Mouse (Mus musculus) kidney, embryonic 15.5 days (tissue): ENCODE measurements around the gene Msh4. TPM values are rescaled to one million over a fixed set of nuclear protein-coding genes. Genes with fewer than 3 reads are reported as not detected.
A peak's percentile ranks its signal among the peaks of the same experiment; 100 is the strongest.
"Not testable (repeated sequence)": the region's sequence is repeated elsewhere in the genome, so short reads cannot be mapped to it uniquely, and the experiment has no call there.

ENCODE experiments used
- ATAC-seq: fragments of 200-750 bp; cut with Nextera tagmentation; replicated peaks from 2 replicates; pipeline ENCODE4 v1.8.0; 2017; ENCODE audit warnings: moderate TSS enrichment; ENCODE audit not compliant: low FRiP score
- H3K27ac ChIP-seq: fragments of 300-500 bp; sonication (generic); 2 replicates; pipeline ENCODE4 v1.5.1; 2015; ENCODE audit warnings: mild to moderate bottlenecking, inconsistent platforms
- H3K27me3 ChIP-seq: fragments of 300-500 bp; sonication (generic); 2 replicates; pipeline ENCODE4 v1.6.1; 2015; ENCODE audit warnings: inconsistent platforms
- H3K36me3 ChIP-seq: fragments of 300-500 bp; sonication (generic); 2 replicates; pipeline ENCODE4 v1.6.1; 2015; ENCODE audit warnings: inconsistent platforms
- H3K4me1 ChIP-seq: fragments of 300-500 bp; sonication (generic); 2 replicates; pipeline ENCODE4 v1.6.1; 2015; ENCODE audit warnings: inconsistent platforms
- H3K4me2 ChIP-seq: fragments of 300-500 bp; sonication (generic); 2 replicates; pipeline ENCODE4 v1.6.1; 2015; ENCODE audit warnings: moderate library complexity, mild to moderate bottlenecking, inconsistent platforms
- H3K4me3 ChIP-seq: fragments of 300-500 bp; sonication (generic); replicated peaks from 2 replicates; pipeline ENCODE4 v1.5.1; 2015; ENCODE audit warnings: mild to moderate bottlenecking, inconsistent platforms
- H3K9ac ChIP-seq: fragments of 300-500 bp; sonication (generic); 2 replicates; pipeline ENCODE4 v1.6.1; 2015; ENCODE audit warnings: mild to moderate bottlenecking, inconsistent platforms
- H3K9me3 ChIP-seq: fragments of 300-500 bp; sonication (generic); replicated peaks from 2 replicates; pipeline ENCODE4 v1.6.1; 2016; ENCODE audit warnings: inconsistent platforms
- WGBS: fragments of 180-500 bp; shearing (Covaris S2); methylation state at CpG from one replicate; pipeline ENCODE4 v1.1.7; 2015; ENCODE audit warnings: mixed read lengths; 5-methylcytosine and 5-hydroxymethylcytosine counted together
- polyA plus RNA-seq: library from polyadenylated mRNA; unstranded; fragments of >200 nt; fragmentation: Nextera tagmentation; extraction: Ambion mirVana; gene quantifications from 2 replicates; pipeline ENCODE4 v1.2.1, GENCODE M21; 2015

The Msh4 gene
- polyA plus RNA-seq, 1 experiment from 2014 or later = 0.06 TPM

DNA sequence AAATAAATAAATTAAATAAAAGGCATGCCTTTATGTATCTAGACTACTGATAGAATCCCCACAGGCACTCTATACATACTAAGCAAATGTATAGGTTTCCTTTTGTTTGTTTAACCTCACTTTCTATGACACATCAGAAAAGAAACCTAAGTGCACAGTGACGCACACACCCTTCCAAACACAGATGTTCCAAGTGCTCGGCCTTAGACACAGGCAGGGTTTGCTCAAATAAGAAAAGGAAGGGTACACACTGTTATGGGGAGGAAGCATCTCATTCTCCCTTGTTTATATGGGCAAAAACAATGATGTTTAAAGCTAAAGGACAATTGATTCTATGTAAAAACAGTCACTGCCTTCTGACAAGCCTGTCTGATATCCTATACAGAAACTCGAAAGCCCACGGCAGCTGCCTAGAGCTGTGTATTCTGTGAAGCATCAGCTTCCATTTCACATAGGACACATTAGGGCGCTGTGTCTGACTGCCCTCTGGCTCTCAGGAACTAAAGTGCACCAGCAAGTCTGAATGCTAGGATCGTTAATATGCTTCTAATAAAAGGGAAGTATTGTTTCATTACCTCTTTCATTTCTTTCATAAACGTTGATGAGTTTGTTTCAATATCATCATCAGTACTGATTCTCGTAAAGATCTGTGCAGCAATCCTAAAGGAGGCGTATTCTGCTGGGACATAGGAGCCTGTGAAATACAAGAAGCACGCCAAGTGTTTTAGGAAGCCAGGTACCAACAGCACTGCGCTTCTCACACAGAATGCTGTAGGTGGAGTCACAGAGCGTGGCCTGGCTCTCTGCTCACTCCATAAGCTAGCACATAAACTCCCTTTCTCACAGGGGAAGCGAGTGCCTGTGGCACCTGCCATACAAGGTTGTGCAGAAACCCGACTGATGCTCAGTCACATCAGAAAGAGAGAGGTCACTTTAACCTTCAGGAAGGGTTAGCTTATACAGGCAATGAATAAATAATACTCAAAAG lies 38.5 kb downstream of the Msh4 start:
- WGBS = 72% methylated on average over 14 of the region's 14 CpGs
- no peak overlapping the region for H3K4me2 ChIP-seq
- no peak overlapping the region for H3K4me3 ChIP-seq
- no peak for ATAC-seq
- no peaks in the 10 kb centered on the region for H3K27me3 ChIP-seq
- H3K27ac ChIP-seq = no peak overlapping the region
- H3K36me3 ChIP-seq = no peaks in the 10 kb centered on the region
- H3K9ac ChIP-seq = no peak overlapping the region
- H3K4me1 ChIP-seq = no peaks in the 10 kb centered on the region
- H3K9me3 ChIP-seq = no peaks in the 10 kb centered on the region

DNA sequence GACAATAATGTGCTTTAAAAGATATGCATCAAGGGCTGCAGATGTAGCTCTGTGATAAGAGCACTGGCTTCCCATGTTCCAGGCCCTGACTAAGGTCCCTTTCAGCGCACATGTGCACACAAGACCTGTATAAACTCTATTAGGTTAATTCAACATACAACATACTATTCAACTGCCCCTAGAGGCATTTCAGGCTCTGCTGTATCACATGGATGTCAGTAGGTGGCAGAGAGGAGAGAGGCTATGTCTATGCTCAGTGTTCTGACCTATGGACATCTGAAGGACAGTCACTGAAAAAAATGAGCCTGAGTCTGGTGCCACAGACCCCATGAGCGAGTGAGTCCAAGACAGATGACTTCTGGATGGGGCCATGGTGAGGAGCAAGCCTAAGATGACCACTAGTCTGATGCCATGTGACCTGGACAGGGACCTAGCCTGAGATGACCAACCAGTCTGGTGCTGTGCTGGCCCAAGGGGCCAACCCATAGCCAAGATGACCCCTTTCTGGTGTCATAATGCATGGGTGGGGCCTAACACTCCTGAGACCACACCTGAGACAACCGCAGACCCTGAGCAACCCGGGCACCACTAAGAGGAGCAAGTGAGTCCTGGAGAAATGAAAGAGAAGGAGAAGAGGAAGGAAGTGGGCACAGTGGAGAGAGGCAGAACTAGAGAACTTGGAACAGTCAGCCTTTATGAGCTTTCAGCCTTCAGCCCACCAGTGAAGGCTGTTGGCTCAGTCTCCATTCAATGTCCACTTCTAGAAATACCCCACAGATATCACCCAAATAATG lies 41.1 kb downstream of the Msh4 start:
- no peaks in the 10 kb centered on the region for H3K9me3 ChIP-seq
- WGBS = 87% methylated on average over 4 of the region's 4 CpGs
- no peak overlapping the region for H3K4me3 ChIP-seq
- H3K4me1 ChIP-seq = no peaks in the 10 kb centered on the region
- no peak for ATAC-seq
- H3K36me3 ChIP-seq = no peaks in the 10 kb centered on the region
- no peak overlapping the region for H3K9ac ChIP-seq
- no peak overlapping the region for H3K4me2 ChIP-seq
- no peaks in the 10 kb centered on the region for H3K27me3 ChIP-seq
- H3K27ac ChIP-seq = no peak overlapping the region

DNA sequence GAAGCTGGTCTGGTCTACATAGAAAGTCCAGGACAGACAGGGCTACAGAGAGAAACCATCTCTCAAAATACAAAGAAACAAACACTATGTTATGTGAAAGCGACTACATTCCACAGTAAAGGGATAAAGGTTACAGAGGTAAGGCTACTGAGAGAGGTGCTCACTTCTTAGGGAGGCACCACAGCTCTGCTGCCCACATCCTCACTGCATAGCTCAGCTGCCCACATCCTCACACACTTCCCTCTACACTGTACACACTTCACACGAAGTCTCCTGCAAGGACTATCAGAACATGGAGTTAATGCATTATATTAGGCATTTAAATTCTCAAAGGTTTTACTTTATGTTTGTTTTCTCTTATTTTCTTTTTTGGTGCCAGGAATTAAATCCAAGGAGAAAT lies 42.1 kb downstream of the Msh4 start:
- no peak overlapping the region for H3K4me3 ChIP-seq
- H3K4me2 ChIP-seq = no peak overlapping the region
- no peak for ATAC-seq
- no peak overlapping the region for H3K27ac ChIP-seq
- H3K9ac ChIP-seq = no peak overlapping the region
- no peaks in the 10 kb centered on the region for H3K27me3 ChIP-seq
- no peaks in the 10 kb centered on the region for H3K9me3 ChIP-seq
- no peaks in the 10 kb centered on the region for H3K36me3 ChIP-seq
- no peaks in the 10 kb centered on the region for H3K4me1 ChIP-seq
- 84% methylated on average over 2 of the region's 2 CpGs for WGBS

DNA sequence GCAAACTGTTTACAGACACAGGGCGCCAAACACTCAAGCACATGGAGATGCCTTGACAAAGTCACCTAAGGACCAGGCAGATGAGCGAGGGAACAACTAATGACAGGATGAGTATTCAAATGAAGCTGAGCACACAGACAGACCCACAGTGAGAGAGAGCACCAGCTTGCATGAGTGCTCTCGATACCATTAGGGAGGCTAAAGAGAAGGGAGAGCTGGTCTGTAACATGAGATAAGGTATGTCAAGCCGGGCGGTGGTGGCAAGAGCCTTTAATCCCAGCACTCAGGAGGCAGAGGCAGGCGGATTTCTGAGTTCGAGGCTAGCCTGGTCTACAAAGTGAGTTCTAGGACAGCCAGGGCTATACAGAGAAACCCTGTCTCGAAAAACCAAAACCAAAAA lies 45.5 kb downstream of the Msh4 start:
- not testable (repeated sequence) for H3K9me3 ChIP-seq, H3K4me2 ChIP-seq, H3K27ac ChIP-seq, ATAC-seq, H3K36me3 ChIP-seq, H3K4me3 ChIP-seq, H3K9ac ChIP-seq, H3K27me3 ChIP-seq, H3K4me1 ChIP-seq
- 86% methylated on average over 8 of the region's 8 CpGs for WGBS

DNA sequence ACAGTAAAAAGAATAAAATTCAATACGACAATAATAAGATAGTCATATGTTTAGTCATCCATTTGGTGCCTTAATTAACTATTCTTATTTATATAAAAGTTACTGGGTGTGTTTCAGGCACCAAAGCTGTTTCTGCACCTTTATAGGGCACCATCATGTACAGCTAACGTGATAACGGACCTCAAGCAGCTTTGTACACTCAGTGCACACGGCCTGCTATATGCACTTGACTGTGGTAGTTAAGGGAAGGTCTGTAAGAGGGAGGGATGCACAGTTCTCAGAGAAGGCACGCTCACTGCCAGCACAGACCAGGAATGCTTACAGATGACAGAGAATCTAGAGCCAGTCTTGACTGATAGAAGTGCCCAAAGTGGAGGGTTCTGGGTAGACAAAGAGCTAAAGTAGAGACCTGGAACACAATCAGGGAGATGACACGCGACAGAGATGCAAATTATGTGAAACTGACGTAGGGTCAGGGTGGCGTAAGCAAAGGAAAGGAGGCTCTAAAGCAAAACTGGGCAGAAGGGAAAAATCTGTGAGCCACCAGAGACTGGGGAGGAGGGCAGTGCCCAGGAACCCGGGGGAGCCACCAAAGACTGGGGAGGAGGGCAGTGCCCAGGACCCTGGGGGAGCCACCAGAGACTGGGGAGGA lies 47.5 kb downstream of the Msh4 start:
- no peaks in the 10 kb centered on the region for H3K9me3 ChIP-seq
- no peaks in the 10 kb centered on the region for H3K36me3 ChIP-seq
- H3K4me2 ChIP-seq = no peak overlapping the region
- H3K27ac ChIP-seq = no peak overlapping the region
- H3K4me3 ChIP-seq = no peak overlapping the region
- no peak overlapping the region for H3K9ac ChIP-seq
- WGBS = 81% methylated on average over 10 of the region's 10 CpGs
- no peaks in the 10 kb centered on the region for H3K4me1 ChIP-seq
- no peaks in the 10 kb centered on the region for H3K27me3 ChIP-seq
- ATAC-seq = no peak

DNA sequence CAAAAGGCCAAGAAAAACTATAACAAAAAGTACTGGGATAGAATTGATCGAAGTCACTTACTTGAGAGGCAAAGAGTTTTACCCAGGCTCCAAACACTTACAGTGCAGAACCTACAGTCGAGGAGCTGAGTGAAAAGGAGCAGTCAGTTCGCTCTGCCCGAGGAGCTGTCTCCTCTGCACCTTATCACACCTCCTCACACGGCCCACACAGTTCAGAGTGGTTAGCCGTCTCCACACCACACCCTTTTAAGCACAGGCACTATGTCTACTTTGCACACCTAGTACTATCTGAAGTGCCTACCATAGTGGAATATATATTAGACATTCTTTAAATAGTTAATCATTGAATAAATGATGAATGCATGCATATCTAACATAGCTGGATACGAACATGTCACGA lies 53.7 kb downstream of the Msh4 start:
- ATAC-seq = peak; percentile 86; the same call in 1 of the 2 replicates
- Histone ChIP-seq H3K27ac (no peak overlapping the region), H3K4me1 (0 out of 2 replicates have a peak, but pooled peaks cover 7% of the 10 kb centered on the region)

DNA sequence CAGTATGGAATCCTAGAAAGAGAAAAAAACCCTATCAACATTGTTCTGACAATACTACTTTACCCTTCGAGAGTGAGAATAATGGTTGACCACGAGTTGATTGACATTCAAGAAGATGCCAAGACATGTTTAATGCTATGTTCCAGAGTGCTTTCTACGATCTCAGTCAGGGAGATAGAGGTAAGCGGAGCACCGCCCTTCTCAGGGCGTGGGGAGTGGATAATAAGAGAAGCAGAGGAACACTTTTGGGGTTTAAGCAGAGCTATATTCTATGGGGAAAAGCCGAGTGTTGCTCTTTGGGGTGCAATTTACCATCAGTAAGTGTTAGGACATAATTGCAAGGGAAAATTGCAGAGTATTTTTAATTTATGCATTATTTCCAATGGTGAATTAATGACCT lies 55.2 kb downstream of the Msh4 start:
- no peak overlapping the region for H3K4me3 ChIP-seq
- H3K36me3 ChIP-seq = no peaks in the 10 kb centered on the region
- no peaks in the 10 kb centered on the region; the same call in 1 of the 2 replicates for H3K27me3 ChIP-seq
- 86% methylated on average over 7 of the region's 7 CpGs for WGBS
- H3K9ac ChIP-seq = no peak overlapping the region
- H3K4me1 ChIP-seq = 0 out of 2 replicates have a peak, but pooled peaks cover 7% of the 10 kb centered on the region
- H3K27ac ChIP-seq = no peak overlapping the region
- no peaks in the 10 kb centered on the region for H3K9me3 ChIP-seq
- no peak overlapping the region for H3K4me2 ChIP-seq
- ATAC-seq = no peak

More for the DNA sequence above, 53.7 kb downstream of the Msh4 start:
- H3K27me3 ChIP-seq = no peaks in the 10 kb centered on the region; the same call in 1 of the 2 replicates
- no peaks in the 10 kb centered on the region for H3K9me3 ChIP-seq
- H3K36me3 ChIP-seq = no peaks in the 10 kb centered on the region
- no peak overlapping the region for H3K4me3 ChIP-seq
- H3K4me2 ChIP-seq = no peak overlapping the region
- no peak overlapping the region for H3K9ac ChIP-seq
- WGBS = 73% methylated on average over 8 of the region's 8 CpGs

DNA sequence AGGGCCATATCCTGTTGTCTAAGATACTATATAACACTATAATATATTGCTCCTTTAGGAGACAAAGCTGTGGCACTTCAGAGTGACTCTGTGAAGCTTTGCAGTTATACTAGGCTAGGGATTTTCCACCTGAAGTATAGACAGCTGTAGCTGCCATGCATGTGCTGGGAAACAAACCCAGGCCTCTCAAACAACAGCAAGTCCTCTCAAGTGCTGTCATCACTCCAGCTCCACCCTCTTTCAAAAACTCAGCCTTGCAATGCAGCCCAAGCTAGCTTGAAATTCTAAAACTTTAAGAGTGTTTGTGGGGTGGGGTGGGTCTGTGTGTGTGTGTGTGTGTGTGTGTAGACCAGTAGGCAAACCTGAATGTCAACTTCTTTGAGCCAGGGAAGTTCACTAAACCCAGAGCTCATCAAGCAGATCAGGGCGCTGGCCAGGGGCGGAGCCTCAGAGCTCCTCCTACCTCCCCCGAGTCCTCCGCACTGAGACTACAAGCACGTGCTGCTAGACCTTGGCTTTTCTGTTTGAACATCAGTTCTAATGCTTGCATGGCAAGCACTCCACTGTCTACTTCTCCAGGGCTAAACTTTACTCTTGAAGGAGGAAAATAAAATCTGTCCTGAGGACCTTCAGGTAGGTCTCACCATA lies 56.4 kb downstream of the Msh4 start:
- WGBS = 3% methylated on average over 5 of the region's 5 CpGs
- H3K4me2 ChIP-seq = peak overlapping the region; percentile 29
- peak; percentile 89 for ATAC-seq

DNA sequence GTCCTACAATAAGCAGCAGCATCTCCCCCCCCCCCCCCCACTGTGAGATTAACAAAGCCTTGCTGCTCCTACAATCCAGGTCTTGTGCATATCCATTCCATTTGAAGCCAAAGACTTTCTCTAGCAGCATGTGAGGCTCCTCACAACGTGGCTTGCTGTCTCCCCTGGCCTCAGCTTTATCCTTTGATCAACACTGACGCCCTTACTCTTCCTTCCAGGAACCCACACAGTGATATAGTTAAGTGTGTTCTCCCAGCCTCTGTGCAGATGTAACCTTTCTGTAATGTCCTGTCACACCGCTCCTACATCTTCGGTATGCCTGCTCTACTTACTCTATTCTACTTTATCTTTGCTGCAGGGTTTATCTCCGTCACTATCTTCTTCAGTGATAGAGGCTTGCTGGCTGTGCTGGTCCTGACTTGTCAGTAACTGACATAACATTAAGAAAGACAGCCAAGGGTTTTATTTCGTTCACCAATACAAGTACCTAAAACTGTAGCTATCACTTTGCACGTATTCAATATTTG lies 58.7 kb downstream of the Msh4 start:
- Histone ChIP-seq H3K9me3 (no peaks in the 10 kb centered on the region), H3K4me1 (0 out of 2 replicates have a peak, but pooled peaks cover 7% of the 10 kb centered on the region), H3K4me3 (no peak overlapping the region), H3K4me2 (no peak overlapping the region), H3K36me3 (no peaks in the 10 kb centered on the region), H3K27me3 (no peaks in the 10 kb centered on the region; the same call in 1 of the 2 replicates), H3K27ac (no peak overlapping the region), H3K9ac (no peak overlapping the region)
- ATAC-seq = no peak
- 81% methylated on average over 7 of the region's 7 CpGs for WGBS

More for the DNA sequence above, 56.4 kb downstream of the Msh4 start:
- Histone ChIP-seq H3K27me3 (no peaks in the 10 kb centered on the region; the same call in 1 of the 2 replicates), H3K27ac (no peak overlapping the region), H3K4me1 (0 out of 2 replicates have a peak, but pooled peaks cover 7% of the 10 kb centered on the region), H3K9ac (no peak overlapping the region), H3K9me3 (no peaks in the 10 kb centered on the region), H3K4me3 (no peak overlapping the region), H3K36me3 (no peaks in the 10 kb centered on the region)

DNA sequence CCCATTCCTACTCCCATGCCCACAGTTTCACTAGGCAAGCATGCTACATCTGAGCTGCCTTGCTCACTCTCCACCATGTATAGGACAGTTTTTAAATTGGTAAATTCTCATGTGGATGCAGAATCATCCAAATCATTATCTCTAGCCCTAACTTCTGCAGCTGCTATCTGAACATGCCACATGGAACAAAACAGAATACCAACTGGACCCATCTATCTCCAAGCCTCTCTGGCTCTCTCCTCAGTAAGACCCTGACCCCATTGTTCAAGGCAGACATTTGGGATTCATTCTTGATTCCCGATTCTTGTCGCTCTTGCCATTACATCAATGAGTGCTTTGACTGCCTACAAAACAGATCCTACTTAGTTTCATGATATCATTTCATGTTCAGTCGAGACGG lies 59.8 kb downstream of the Msh4 start:
- 88% methylated on average over 4 of the region's 4 CpGs for WGBS
- Histone ChIP-seq H3K4me1 (0 out of 2 replicates have a peak, but pooled peaks cover 7% of the 10 kb centered on the region), H3K9me3 (no peaks in the 10 kb centered on the region), H3K9ac (no peak overlapping the region), H3K36me3 (no peaks in the 10 kb centered on the region), H3K27me3 (no peaks in the 10 kb centered on the region; the same call in 1 of the 2 replicates), H3K4me2 (no peak overlapping the region), H3K27ac (no peak overlapping the region), H3K4me3 (no peak overlapping the region)
- ATAC-seq = no peak

DNA sequence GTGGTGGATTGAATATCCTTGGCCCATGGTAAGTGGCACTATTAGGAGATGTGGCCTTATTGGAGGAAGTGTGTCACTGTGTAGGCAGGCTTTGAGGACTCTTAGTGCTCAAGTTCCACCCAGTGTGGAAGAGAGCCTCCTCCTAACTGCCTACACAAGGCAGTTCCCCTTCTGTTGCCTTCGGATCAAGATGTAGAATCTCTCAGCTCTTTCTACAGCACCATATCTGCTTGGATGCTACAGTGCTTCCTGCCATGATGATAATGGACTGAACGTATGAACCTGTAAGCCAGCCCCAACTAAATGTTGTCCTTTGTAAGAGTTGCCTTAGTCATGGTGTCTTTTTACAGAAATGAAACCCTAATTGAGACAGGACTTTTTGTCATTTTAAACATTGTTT lies 60.4 kb downstream of the Msh4 start:
- H3K36me3 ChIP-seq = no peaks in the 10 kb centered on the region
- H3K9ac ChIP-seq = no peak overlapping the region
- H3K9me3 ChIP-seq = no peaks in the 10 kb centered on the region
- no peak overlapping the region for H3K4me3 ChIP-seq
- 0 out of 2 replicates have a peak, but pooled peaks cover 7% of the 10 kb centered on the region for H3K4me1 ChIP-seq
- H3K27ac ChIP-seq = no peak overlapping the region
- WGBS = 88% methylated on average over 2 of the region's 2 CpGs
- H3K27me3 ChIP-seq = no peaks in the 10 kb centered on the region; the same call in 1 of the 2 replicates
- no peak for ATAC-seq
- no peak overlapping the region for H3K4me2 ChIP-seq
